Mouse (Mus musculus): ENCODE measurements at regions not wholly inside any gene's neighbourhood (a gene's known extent, or its start where the extent isn't known, plus 50 kb on each side); places are given as distances from the start of the nearest gene placed in this dataset.

DNA sequence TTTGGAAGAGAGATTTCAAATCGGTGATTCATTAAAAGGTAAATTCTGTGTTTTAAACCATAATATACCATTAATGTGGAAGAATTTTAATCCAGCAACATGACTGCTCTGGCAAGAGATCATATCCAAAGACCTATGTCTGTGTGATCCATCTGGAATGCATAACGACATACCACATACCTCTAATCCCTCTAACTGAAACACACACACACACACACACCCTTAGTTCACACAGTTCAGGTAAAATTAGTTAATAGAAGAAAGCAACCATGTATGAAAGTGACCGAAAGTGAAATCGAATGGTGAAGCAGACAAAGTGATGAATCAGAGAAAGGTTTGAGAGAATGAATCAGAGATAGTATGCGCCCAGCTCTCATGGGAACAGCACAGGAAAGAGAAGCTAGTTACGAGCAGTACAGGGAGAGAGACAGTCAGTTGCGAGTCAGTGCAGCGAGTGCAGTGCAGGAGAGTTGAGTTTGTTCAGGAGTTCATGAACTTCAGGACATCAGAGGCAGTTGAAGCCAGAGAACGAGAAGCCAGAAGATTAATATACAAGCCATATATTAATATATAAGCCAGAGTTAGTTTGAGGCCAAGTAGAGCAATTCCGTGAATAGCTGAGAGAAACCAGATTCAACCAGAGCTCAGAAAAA is 213.0 kb upstream of the Celf2 start:
- no peaks in the 10 kb centered on the region for H3K9me3 ChIP-seq (ENCODE audit: control insufficient read depth, low read depth, low read length)
- 63% methylated on average over 10 of the region's 10 CpGs for WGBS
- no peak overlapping the region for H3K4me3 ChIP-seq (ENCODE audit: low read depth, low read length)
- peak; percentile 72; the same call in 1 of the 2 replicates for ATAC-seq (ENCODE audit: insufficient number of reproducible peaks, insufficient read depth, low FRiP score, low read depth)
- H3K36me3 ChIP-seq (ENCODE audit: control insufficient read depth, insufficient read depth, low read length): no peaks in the 10 kb centered on the region
- no peak overlapping the region; the same call in 1 of the 2 replicates for H3K27ac ChIP-seq (ENCODE audit: low read length)
- H3K4me2 ChIP-seq (replicated peaks; ENCODE audit: low read depth, low read length): no peak overlapping the region
- H3K27me3 ChIP-seq (ENCODE audit: control insufficient read depth, insufficient read depth, low read length): no peaks in the 10 kb centered on the region
- no peaks in the 10 kb centered on the region for H3K4me1 ChIP-seq (ENCODE audit: control insufficient read depth, insufficient read depth, low read length)
- H3K9ac ChIP-seq (replicated peaks; ENCODE audit: low read depth, low read length): no peak overlapping the region

DNA sequence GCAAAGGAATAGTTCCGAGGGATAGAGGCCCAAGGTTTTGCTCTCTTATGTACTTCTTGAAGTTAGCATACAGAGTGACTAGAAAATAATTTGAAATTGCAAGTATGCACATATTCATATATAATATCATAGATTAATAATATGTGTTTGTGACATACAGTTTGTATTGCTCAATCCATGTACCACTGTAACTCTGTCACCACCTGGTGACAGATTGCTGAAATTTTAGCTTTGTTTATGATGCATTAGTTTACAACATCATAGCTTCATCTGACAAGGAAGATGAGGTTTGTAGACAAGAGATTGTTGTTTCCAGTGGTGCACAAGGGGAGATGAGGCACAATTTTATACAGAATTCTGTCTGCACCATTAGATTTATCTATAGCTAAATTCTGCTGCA is 201.7 kb upstream of the Celf2 start:
- no peak overlapping the region for H3K4me3 ChIP-seq (ENCODE audit: low read depth, low read length)
- no peak overlapping the region for H3K4me2 ChIP-seq (replicated peaks; ENCODE audit: low read depth, low read length)
- no peak overlapping the region for H3K9ac ChIP-seq (replicated peaks; ENCODE audit: low read depth, low read length)
- H3K4me1 ChIP-seq (ENCODE audit: control insufficient read depth, insufficient read depth, low read length): no peaks in the 10 kb centered on the region
- no peak overlapping the region for H3K27ac ChIP-seq (ENCODE audit: low read length)
- no peak for ATAC-seq (ENCODE audit: insufficient number of reproducible peaks, insufficient read depth, low FRiP score, low read depth)
- H3K27me3 ChIP-seq (ENCODE audit: control insufficient read depth, insufficient read depth, low read length): no peaks in the 10 kb centered on the region
- 90% methylated on average over 1 of the region's 1 CpGs for WGBS
- H3K36me3 ChIP-seq (ENCODE audit: control insufficient read depth, insufficient read depth, low read length): no peaks in the 10 kb centered on the region
- no peaks in the 10 kb centered on the region for H3K9me3 ChIP-seq (ENCODE audit: control insufficient read depth, low read depth, low read length)

DNA sequence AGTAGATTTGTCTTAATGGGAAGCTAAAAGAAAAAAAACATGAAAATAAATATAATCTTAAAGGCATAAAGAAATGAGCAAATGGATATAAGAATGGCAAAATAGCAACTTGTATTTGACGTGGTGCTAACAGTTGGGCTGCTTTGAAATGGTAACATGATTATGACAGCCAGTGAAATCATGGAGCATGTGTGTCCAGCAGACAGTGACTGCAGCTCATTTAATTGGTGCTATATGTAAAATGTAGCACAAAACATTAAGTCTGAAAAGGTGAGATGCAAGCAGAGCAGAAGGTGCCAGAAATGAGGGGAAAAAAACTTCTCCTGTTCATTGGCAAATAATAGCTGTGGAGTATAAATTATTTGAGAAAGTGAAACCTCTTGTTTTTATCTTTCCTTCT is 201.1 kb upstream of the Celf2 start:
- no peaks in the 10 kb centered on the region for H3K4me1 ChIP-seq (ENCODE audit: control insufficient read depth, insufficient read depth, low read length)
- no peak overlapping the region for H3K4me2 ChIP-seq (replicated peaks; ENCODE audit: low read depth, low read length)
- 81% methylated on average over 1 of the region's 1 CpGs for WGBS
- no peaks in the 10 kb centered on the region for H3K9me3 ChIP-seq (ENCODE audit: control insufficient read depth, low read depth, low read length)
- no peak overlapping the region for H3K27ac ChIP-seq (ENCODE audit: low read length)
- no peaks in the 10 kb centered on the region for H3K36me3 ChIP-seq (ENCODE audit: control insufficient read depth, insufficient read depth, low read length)
- no peaks in the 10 kb centered on the region for H3K27me3 ChIP-seq (ENCODE audit: control insufficient read depth, insufficient read depth, low read length)
- H3K4me3 ChIP-seq (ENCODE audit: low read depth, low read length): no peak overlapping the region
- no peak for ATAC-seq (ENCODE audit: insufficient number of reproducible peaks, insufficient read depth, low FRiP score, low read depth)
- no peak overlapping the region for H3K9ac ChIP-seq (replicated peaks; ENCODE audit: low read depth, low read length)

DNA sequence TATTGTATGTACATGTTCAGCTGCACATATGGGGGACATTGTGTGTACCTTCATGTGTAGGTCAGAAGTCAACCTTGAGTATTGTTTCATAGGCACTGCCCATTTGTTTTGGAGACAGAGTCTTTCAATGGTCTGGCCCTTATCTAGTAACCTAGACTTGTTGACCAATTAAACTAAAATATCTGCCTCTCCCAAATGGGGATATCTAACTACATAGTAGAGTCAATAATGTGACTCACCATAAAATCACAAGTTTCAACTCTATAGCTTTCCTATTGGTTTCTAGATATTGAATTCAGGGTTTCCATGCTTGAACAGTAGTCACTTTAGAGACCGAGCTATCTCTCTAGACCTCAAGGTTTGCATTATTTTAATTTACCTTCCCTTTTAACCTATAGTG is 174.0 kb upstream of the Celf2 start:
- no peaks in the 10 kb centered on the region for H3K4me1 ChIP-seq (ENCODE audit: control insufficient read depth, insufficient read depth, low read length)
- no peaks in the 10 kb centered on the region for H3K9me3 ChIP-seq (ENCODE audit: control insufficient read depth, low read depth, low read length)
- H3K27ac ChIP-seq (ENCODE audit: low read length): no peak overlapping the region
- no peak overlapping the region for H3K4me3 ChIP-seq (ENCODE audit: low read depth, low read length)
- no peak overlapping the region for H3K4me2 ChIP-seq (replicated peaks; ENCODE audit: low read depth, low read length)
- WGBS: 90% methylated on average over 1 of the region's 1 CpGs
- no peaks in the 10 kb centered on the region for H3K27me3 ChIP-seq (ENCODE audit: control insufficient read depth, insufficient read depth, low read length)
- ATAC-seq (ENCODE audit: insufficient number of reproducible peaks, insufficient read depth, low FRiP score, low read depth): no peak
- H3K9ac ChIP-seq (replicated peaks; ENCODE audit: low read depth, low read length): no peak overlapping the region
- no peaks in the 10 kb centered on the region for H3K36me3 ChIP-seq (ENCODE audit: control insufficient read depth, insufficient read depth, low read length)

DNA sequence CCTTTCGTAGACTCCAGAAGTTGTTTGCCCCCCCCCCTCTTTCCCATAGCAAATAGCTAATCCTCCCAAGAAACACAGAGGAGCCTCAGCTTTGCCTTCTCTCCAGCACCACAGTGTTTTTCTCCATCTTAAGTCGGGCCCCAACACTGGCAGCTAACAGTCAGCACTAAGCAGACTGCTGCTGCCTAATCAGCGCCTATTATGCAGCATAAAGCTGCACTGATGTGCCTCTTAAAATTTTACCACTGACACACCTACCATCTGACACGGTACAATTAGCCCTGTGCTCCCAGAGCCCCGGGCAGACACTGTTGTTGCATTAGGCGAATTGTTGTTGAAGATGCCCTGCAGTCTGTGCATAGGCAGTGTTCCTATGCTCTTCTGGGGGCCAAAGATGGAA is 131.5 kb upstream of the Celf2 start:
- Histone ChIP-seq H3K4me1 (ENCODE audit: control insufficient read depth, insufficient read depth, low read length) (no peaks in the 10 kb centered on the region), H3K36me3 (ENCODE audit: control insufficient read depth, insufficient read depth, low read length) (no peaks in the 10 kb centered on the region), H3K9me3 (ENCODE audit: control insufficient read depth, low read depth, low read length) (no peaks in the 10 kb centered on the region), H3K4me2 (replicated peaks; ENCODE audit: low read depth, low read length) (no peak overlapping the region), H3K4me3 (ENCODE audit: low read depth, low read length) (no peak overlapping the region), H3K9ac (replicated peaks; ENCODE audit: low read depth, low read length) (no peak overlapping the region), H3K27me3 (ENCODE audit: control insufficient read depth, insufficient read depth, low read length) (no peaks in the 10 kb centered on the region), H3K27ac (ENCODE audit: low read length) (no peak overlapping the region)
- no peak for ATAC-seq (ENCODE audit: insufficient number of reproducible peaks, insufficient read depth, low FRiP score, low read depth)
- WGBS: 77% methylated on average over 6 of the region's 6 CpGs

DNA sequence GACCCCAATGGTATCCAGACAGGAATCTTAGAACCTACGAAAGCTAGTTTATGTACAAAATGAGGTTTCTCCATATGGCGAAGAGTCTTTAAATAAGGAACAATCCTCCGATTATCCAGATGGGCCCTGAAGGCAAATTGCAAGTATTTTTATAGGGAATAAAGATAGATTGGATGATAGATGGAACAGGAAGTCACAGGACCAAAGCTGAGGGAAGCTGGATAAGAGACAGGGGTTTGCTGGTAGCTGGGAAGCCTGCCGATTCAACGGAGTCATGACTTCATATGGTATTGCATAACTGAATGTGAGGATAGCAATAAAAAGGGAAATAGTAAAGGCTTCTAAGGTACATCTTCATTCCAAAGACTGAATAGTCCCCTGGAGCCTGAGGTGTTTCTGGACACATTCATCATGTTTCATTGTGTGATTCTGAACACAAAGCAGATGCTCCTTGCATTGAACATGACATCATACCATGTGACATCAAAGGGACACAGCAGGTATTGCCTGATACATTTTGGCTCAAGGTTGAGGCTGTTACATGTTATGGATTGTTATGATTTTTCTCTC is 113.4 kb upstream of the Celf2 start:
- no peak for ATAC-seq (ENCODE audit: insufficient number of reproducible peaks, insufficient read depth, low FRiP score, low read depth)
- Histone ChIP-seq H3K9ac (replicated peaks; ENCODE audit: low read depth, low read length) (no peak overlapping the region), H3K4me1 (ENCODE audit: control insufficient read depth, insufficient read depth, low read length) (peaks cover 4% of the 10 kb centered on the region; the same call in 1 of the 2 replicates), H3K27me3 (ENCODE audit: control insufficient read depth, insufficient read depth, low read length) (no peaks in the 10 kb centered on the region), H3K4me3 (ENCODE audit: low read depth, low read length) (no peak overlapping the region), H3K9me3 (ENCODE audit: control insufficient read depth, low read depth, low read length) (no peaks in the 10 kb centered on the region), H3K27ac (ENCODE audit: low read length) (no peak overlapping the region), H3K4me2 (replicated peaks; ENCODE audit: low read depth, low read length) (no peak overlapping the region), H3K36me3 (ENCODE audit: control insufficient read depth, insufficient read depth, low read length) (no peaks in the 10 kb centered on the region)
- WGBS: 85% methylated on average over 5 of the region's 5 CpGs

DNA sequence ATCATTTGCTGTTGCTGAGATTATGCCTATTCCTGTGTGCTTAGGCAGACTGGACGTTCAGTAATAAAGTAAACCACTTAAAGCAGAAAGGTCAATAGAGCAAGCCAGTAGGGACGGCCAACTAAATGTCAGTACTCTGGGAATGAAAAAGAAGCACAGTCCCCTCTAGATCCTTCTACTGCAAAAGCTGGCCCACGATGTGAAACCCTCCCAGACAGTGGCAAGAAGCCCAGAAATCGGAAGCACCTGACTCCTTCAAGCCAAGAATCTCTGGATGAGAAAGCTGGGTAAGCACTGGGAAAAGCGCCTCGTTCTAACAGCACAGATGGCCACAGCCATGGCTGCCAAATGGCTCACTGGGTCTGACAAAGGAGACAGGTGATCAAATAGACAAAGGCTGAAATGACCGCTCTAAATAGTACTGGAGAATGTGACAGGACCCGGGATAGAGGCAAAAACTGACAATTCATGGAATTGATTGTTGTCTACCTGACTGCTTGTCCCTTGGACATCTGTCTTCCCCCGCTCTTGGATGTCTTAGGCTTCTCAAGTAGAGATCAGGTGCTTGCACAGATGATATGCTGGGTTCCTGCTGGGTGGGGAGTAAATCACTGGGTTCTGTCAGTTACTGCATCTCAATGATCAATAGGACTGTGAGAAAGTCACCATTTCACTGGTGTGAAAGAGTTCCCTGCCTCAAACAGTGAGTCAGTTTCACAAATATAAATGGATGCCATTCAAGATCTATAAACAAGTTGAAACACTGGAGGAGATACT is 110.7 kb upstream of the Celf2 start:
- 34% methylated on average over 9 of the region's 9 CpGs for WGBS
- no peak overlapping the region for H3K9ac ChIP-seq (replicated peaks; ENCODE audit: low read depth, low read length)

DNA sequence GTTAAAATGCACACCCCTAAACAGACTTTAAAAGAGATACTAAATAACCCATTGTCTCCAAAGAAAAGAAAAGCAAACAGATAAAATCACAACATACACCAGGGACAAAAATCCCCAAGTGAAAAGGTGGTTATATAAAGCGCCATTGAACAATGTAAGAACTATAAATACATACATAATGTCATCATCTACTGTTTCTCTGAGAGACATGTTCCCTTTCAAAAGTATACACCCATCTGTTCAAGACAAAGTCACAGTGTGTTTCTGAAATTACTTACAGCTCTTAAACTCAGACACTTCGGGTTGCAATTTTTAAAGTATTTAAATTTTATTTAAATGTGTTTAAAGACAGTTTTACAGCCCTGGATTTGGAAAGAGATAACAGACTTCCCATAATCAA is 68.8 kb upstream of the Celf2 start:
- no peak overlapping the region for H3K4me2 ChIP-seq (replicated peaks; ENCODE audit: low read depth, low read length)
- no peak for ATAC-seq (ENCODE audit: insufficient number of reproducible peaks, insufficient read depth, low FRiP score, low read depth)
- no peaks in the 10 kb centered on the region for H3K9me3 ChIP-seq (ENCODE audit: control insufficient read depth, low read depth, low read length)
- no peak overlapping the region for H3K4me3 ChIP-seq (ENCODE audit: low read depth, low read length)
- no peaks in the 10 kb centered on the region for H3K4me1 ChIP-seq (ENCODE audit: control insufficient read depth, insufficient read depth, low read length)
- no peak overlapping the region for H3K27ac ChIP-seq (ENCODE audit: low read length)
- H3K9ac ChIP-seq (replicated peaks; ENCODE audit: low read depth, low read length): no peak overlapping the region
- 78% methylated on average over 2 of the region's 2 CpGs for WGBS
- no peaks in the 10 kb centered on the region for H3K27me3 ChIP-seq (ENCODE audit: control insufficient read depth, insufficient read depth, low read length)
- no peaks in the 10 kb centered on the region for H3K36me3 ChIP-seq (ENCODE audit: control insufficient read depth, insufficient read depth, low read length)

More for the DNA sequence above, 110.7 kb upstream of the Celf2 start:
- H3K9me3 ChIP-seq (ENCODE audit: control insufficient read depth, low read depth, low read length): no peaks in the 10 kb centered on the region
- H3K27ac ChIP-seq (ENCODE audit: low read length): peak overlapping the region; percentile 66; the same call in 1 of the 2 replicates
- no peak overlapping the region for H3K4me3 ChIP-seq (ENCODE audit: low read depth, low read length)
- no peak overlapping the region for H3K4me2 ChIP-seq (replicated peaks; ENCODE audit: low read depth, low read length)
- no peaks in the 10 kb centered on the region for H3K27me3 ChIP-seq (ENCODE audit: control insufficient read depth, insufficient read depth, low read length)
- no peaks in the 10 kb centered on the region for H3K36me3 ChIP-seq (ENCODE audit: control insufficient read depth, insufficient read depth, low read length)
- peak; percentile 82 for ATAC-seq (ENCODE audit: insufficient number of reproducible peaks, insufficient read depth, low FRiP score, low read depth)
- peaks cover 4% of the 10 kb centered on the region; the same call in 1 of the 2 replicates for H3K4me1 ChIP-seq (ENCODE audit: control insufficient read depth, insufficient read depth, low read length)

All from stomach, embryonic 14.5 days (tissue).